Mouse (Mus musculus): ENCODE measurements at regions not wholly inside any gene's neighbourhood (a gene's known extent, or its start where the extent isn't known, plus 50 kb on each side); places are given as distances from the start of the nearest gene placed in this dataset.

DNA sequence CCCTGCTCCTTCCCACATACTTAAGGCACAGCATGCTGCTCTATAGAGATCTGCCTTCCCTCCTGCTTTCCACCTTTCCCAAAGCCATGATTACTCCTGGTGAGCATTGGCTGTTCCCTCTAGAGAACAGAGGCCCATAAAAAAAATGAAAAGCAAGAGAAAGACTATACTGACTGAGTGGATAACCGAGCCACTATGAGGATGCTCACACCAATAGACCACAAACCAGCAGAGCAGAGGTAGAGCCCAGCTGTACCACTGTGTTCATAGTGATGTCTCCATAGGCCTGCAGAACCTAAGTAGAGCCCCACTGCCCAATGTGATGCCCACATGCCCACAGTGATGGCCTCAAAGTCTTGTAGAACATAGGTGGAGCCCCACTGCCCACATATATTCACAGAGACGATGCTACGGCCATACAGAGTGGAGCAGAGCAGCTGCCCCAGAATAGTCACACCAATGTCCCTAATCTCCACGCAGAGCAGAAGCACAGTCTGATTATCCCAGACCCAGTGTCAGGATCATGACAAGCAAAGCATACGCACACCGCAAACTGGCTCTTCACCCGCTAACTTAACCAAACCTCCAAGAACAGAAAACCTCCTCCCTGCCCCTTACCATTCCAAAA lies 174.8 kb upstream of the Nr4a3 start:
- DNase-seq (ENCODE audit: low spot score): no peak

DNA sequence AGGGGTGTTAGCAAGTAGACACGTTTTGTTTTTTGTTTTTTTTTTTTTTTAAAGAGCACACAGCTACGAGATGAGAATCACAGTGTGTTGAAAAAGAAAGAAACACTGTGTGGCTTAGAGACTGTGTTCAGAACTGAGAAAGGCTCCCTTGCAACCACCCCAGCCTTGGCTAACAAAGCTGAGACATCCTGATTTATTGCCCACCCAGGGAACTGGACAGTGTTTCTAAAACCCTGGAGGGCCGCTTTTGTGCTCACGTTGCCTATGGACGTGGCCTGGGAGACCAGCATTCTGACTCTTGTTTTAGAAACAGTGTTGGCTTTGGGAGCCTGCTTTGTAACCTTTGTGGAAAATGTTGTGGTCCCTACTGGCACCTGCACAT lies 174.3 kb upstream of the Nr4a3 start:
- no peak for DNase-seq (ENCODE audit: low spot score)

DNA sequence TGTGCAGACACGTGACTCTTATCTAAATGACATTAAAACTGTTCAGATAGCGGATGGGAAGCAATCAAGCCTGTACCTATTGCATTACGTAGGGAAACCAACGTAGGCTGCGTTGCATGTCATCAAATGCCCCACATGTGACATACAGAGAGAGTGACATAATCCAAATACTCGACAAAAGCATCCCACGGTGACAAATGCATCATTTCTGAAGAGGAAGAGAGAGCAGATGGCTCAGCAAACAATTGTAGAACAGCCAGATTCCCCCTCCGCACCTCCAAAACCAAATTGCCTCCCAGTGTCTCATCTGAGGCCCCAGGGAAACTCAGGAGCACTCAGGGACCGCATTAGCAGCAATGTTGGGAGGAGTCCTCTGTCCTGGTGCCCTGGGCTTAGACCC lies 163.4 kb upstream of the Nr4a3 start:
- DNase-seq (ENCODE audit: low spot score): no peak

GRCm38 (mm10) chr4:47882076-47882475 lies 162.9 kb upstream of the Nr4a3 start:
- DNase-seq (ENCODE audit: low spot score): no peak

- DNase-seq (ENCODE audit: low spot score): no peak
These were observed 145.4 kb upstream of the Nr4a3 start for GRCm38 (mm10) chr4:47899579-47899978.

DNA sequence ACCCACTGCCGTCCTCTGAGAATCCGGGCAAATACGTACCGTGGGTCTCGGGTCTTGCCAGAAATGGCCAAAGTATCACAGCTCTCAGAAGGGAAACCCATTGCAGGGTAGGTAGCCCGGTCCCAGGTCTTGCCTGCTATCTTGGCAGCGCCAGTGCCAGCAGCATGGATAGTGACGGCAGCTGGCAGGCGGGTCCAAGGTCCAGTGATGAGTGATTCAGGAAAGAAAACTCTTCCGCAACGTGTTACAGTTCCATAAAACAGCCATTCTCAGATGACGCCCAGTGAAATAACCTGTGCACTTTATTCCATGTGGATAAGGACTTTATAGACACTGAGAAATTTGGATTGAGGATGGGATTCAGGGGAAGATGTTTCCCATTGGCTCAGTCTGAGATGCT lies 142.2 kb upstream of the Nr4a3 start:
- no peak for DNase-seq (ENCODE audit: low spot score)

DNA sequence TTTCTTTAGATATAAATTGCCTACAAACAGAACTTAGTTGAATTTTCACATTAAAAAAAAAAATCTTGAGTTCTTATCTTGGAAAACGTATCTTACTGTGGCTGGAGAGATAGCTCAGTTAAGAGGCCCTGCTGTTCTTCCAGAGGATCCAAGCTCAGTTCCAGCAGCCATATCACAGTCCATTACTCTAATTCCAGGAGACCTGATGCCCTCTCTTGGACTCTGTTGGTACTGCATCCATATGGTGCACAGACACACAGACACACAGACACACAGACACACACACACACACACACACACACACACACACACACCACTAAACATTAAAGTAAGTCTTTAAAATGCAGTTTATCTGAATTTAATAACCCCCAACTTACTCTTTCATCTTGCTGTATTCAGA lies 132.7 kb upstream of the Nr4a3 start:
- DNase-seq (ENCODE audit: low spot score): no peak

DNA sequence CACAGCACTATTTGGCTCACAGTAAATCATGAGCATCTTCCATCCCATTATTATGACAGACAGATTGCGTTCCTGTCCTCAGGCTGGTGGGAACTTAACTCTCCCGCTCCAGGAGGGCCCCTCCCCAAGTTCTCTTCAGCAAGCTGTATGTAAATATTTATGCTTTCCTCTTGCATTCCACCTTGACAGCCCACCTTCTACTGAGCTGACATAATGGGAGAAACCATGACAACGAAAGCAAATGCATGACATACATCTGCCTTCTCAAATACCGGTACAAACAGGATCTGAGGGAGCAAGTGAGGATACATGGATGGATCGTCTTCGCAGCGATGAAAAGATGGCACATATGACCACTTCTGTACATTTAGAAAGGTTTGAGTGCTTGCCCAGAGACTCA lies 125.4 kb upstream of the Nr4a3 start:
- no peak for DNase-seq (ENCODE audit: low spot score)

- no peak for DNase-seq (ENCODE audit: low spot score)
These were observed 113.5 kb upstream of the Nr4a3 start for GRCm38 (mm10) chr4:47931464-47931863.

GRCm38 (mm10) chr4:47933526-47933925 lies 111.4 kb upstream of the Nr4a3 start:
- no peak for DNase-seq (ENCODE audit: low spot score)

DNA sequence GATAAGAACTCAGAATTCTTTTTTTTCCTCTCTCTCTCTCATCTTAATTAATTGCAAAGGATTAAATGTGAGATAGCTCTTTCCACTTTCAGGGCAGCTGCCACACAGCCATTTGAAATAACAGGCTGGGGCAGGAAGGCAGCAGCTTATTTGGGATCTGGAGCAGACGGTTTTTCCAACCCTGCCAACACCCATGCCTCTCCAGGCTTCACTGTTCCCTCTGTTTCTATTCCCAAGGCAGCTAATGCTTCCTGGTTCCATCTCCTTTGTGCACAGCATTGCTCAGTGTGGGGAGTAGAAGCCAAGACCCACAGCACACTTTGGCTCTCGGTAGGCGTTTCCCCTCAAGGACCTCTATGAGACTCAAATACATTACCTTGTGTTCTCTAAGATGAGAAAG lies 109.4 kb upstream of the Nr4a3 start:
- no peak for DNase-seq (ENCODE audit: low spot score)

- no peak for DNase-seq (ENCODE audit: low spot score)
These were observed 108.4 kb upstream of the Nr4a3 start for GRCm38 (mm10) chr4:47936470-47937125.

GRCm38 (mm10) chr4:47947869-47948573 lies 96.9 kb upstream of the Nr4a3 start:
- no peak for DNase-seq (ENCODE audit: low spot score)

- DNase-seq (ENCODE audit: low spot score): no peak
These were observed 96.2 kb upstream of the Nr4a3 start for GRCm38 (mm10) chr4:47948789-47949188.

GRCm38 (mm10) chr4:47954576-47955305 lies 90.2 kb upstream of the Nr4a3 start:
- no peak for DNase-seq (ENCODE audit: low spot score)

DNA sequence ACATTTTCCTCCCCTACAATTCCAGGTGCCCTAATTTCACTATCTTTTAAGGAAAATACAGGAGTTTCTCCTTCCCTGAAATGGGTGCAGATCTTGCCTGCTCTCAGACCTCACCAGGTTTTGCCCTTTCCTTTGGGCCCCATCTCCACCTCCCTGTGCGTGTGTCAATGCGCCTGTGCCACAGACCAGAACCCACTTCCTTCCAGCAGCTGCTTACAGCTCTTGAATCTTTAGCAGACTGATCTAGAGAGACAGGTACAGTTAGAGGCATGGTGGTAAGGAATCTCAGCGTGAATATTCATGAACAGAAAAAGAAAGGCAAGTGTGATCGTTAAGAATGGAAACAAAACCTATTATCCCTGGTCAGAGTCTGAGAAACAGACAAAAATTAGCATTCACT lies 80.3 kb upstream of the Nr4a3 start:
- DNase-seq (ENCODE audit: low spot score): peak; percentile 52

GRCm38 (mm10) chr4:47971861-47972260 lies 73.1 kb upstream of the Nr4a3 start:
- DNase-seq (ENCODE audit: low spot score): no peak

GRCm38 (mm10) chr4:47979579-47980313 lies 65.2 kb upstream of the Nr4a3 start:
- DNase-seq (ENCODE audit: low spot score): no peak

Measured in T-cell, adult 2 months (primary cell).